Mouse (Mus musculus) testis, adult 2 months (tissue): ENCODE data around the gene Lrrc72.

Experiments used
- CTCF ChIP-seq: fragments of 200-500 bp; IDR thresholded peaks from 2 replicates; pipeline ENCODE4 v1.5.1; 2012; ENCODE audit warnings: low read depth, mild to moderate bottlenecking, inconsistent platforms, low read length, moderate library complexity; ENCODE audit not compliant: control insufficient read depth, insufficient read depth, insufficient replicate concordance
- POLR2A ChIP-seq: fragments of 200-500 bp; IDR thresholded peaks from 2 replicates; pipeline ENCODE4 v1.6.1; 2012; ENCODE audit warnings: low read depth, mild to moderate bottlenecking, inconsistent platforms, low read length, moderate library complexity; ENCODE audit not compliant: control insufficient read depth

DNA sequence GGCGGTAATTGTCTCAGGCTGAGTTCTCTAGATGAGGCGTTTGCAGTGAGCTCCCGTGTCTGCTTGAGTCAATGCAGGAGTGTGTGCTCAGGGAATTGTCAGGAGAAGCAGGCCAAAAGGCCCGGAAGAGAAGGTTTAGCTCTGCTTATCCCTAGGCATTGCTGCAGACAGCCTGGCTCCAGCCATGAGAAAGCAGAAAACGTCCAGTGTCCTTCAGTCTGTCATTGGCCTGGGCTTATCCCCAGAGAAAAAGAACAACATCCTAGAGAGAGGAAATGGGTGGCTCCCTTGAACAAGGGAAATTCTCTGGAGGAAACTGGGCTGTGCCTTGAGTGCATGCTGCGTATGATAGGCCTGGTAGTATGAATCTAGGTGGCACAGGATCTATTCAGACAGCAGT, 70.6 kb downstream of the Lrrc72 start:
- TF ChIP-seq POLR2A (no peak), CTCF (no peak)
